Mouse (Mus musculus) bone marrow macrophage, adult 2 months (primary cell): ENCODE results near the gene Galk2.

Experiments
- CTCF ChIP-seq: IDR thresholded peaks from 2 replicates; pipeline ENCODE4 v1.5.1; 2012; ENCODE audit warnings: low read depth, mild to moderate bottlenecking, low read length, moderate library complexity
- POLR2A ChIP-seq: IDR thresholded peaks from 2 replicates; pipeline ENCODE4 v1.6.1; 2012; ENCODE audit warnings: mild to moderate bottlenecking, low read depth, low read length, borderline replicate concordance

- TF ChIP-seq CTCF = no peak
- no peak for TF ChIP-seq POLR2A
Measured at GRCm38 (mm10) chr2:126033114-126033972, 174.4 kb downstream of the Galk2 start.
